Mouse (Mus musculus) lung, adult 2 months (tissue): ENCODE data around the gene Vegfc.

Experiments used
- CTCF ChIP-seq: fragments of 200-500 bp; IDR thresholded peaks from 2 replicates; pipeline ENCODE4 v1.5.1; 2011; ENCODE audit warnings: mild to moderate bottlenecking, low read length, control low read depth; ENCODE audit not compliant: insufficient read depth
- POLR2A ChIP-seq: fragments of 200-500 bp; IDR thresholded peaks from 2 replicates; pipeline ENCODE4 v1.6.1; 2011; ENCODE audit warnings: low read depth, mild to moderate bottlenecking, control low read depth, low read length, borderline replicate concordance; ENCODE audit errors: extremely low read depth

DNA sequence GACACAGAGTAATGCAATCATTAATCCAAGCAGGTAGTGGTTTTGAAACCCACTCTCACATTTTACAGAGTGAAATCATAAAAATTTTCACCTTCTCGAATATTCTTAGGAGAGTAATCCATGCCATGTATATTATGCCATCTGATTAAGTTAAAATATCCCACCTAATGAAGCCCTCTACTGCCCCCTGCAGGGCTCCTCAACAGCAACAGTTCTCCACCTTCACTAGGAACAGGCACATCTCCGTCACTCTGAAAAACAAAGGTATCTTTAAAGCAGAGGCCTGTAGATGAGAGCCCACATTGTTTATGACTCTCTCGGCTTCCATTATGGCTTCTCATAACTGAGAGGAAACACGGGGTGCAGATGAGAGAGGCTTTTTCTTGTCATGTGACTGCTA is 75.8 kb downstream of the Vegfc start:
- TF ChIP-seq POLR2A (no peak), CTCF (peak; percentile 56)
